Mouse (Mus musculus) lung, adult 2 months (tissue): ENCODE data around the gene Ccr10.

ENCODE experiments used
- CTCF ChIP-seq: fragments of 200-500 bp; IDR thresholded peaks from 2 replicates; pipeline ENCODE4 v1.5.1; 2011; ENCODE audit warnings: mild to moderate bottlenecking, low read length, control low read depth; ENCODE audit not compliant: insufficient read depth
- POLR2A ChIP-seq: fragments of 200-500 bp; IDR thresholded peaks from 2 replicates; pipeline ENCODE4 v1.6.1; 2011; ENCODE audit warnings: low read depth, mild to moderate bottlenecking, control low read depth, low read length, borderline replicate concordance; ENCODE audit errors: extremely low read depth

DNA sequence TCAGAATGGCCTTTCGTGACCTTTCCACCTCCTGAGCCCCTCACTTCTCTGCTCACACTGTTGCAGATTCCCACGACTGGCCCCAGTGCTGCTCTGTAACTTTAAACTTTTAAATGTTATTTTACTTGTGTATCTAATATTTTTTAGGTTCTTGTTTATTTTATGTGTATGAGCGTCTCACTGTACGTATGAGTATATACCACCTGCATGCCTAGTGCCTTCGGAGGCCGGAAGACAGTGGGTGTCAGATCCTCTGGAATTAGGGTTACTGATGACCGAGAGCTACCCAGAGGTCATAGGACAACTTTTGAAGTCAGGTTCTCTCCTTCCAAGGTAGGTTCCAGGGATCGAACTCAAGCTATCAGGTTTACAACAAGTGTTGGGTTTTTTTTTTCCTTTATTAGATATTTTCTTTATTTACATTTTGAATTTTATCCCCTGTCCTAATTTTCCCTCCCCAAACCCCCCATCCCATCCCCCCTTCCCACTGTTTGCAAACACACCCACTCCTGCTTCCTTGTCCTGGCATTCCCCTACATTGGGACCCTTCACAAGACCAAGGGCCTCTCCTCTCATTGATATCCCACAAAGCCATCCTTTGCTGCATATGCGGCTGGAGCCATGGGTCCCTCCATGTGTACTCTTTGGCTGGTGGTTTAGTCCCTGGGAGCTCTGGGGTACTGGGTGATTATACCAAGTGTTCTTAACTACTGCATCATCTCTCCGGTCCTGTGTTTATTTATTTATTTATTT is 32.9 kb downstream of the Ccr10 start:
- TF ChIP-seq CTCF (no peak), POLR2A (no peak)
